Mouse (Mus musculus) erythroblast, embryonic 14.5 days (primary cell): ENCODE measurements around the gene Arhgdia. TPM values are rescaled to one million over a fixed set of nuclear protein-coding genes. Genes with fewer than 3 reads are reported as not detected.
"Not testable (repeated sequence)": the region's sequence is repeated elsewhere in the genome, so short reads cannot be mapped to it uniquely, and the experiment has no call there.

Experiments used
- H3K27me3 ChIP-seq: 2 replicates; pipeline ENCODE4 v1.6.1; 2012; ENCODE audit warnings: inconsistent platforms; ENCODE audit not compliant: control insufficient read depth
- H3K36me3 ChIP-seq: 2 replicates; pipeline ENCODE4 v1.6.1; 2012; ENCODE audit warnings: mild to moderate bottlenecking, inconsistent platforms; ENCODE audit not compliant: control insufficient read depth
- H3K4me1 ChIP-seq: 2 replicates; pipeline ENCODE4 v1.6.1; 2012; ENCODE audit warnings: inconsistent platforms; ENCODE audit not compliant: control insufficient read depth
- H3K4me3 ChIP-seq: replicated peaks from 2 replicates; pipeline ENCODE3; 2012; ENCODE audit warnings: moderate library complexity, mild to moderate bottlenecking, inconsistent platforms
- H3K9me3 ChIP-seq: 2 replicates; pipeline ENCODE4 v1.6.1; 2012; ENCODE audit warnings: low read length, inconsistent platforms, mixed read lengths; ENCODE audit not compliant: control insufficient read depth
- GATA1 ChIP-seq: IDR thresholded peaks from 2 replicates; pipeline ENCODE4 v1.6.1; 2012; ENCODE audit warnings: low read length, inconsistent platforms, mixed read lengths
- TAL1 ChIP-seq: IDR thresholded peaks from 3 replicates; pipeline ENCODE4 v1.6.1; 2012; ENCODE audit warnings: low read length, inconsistent platforms, mixed read lengths
- polyA plus RNA-seq: library from polyadenylated mRNA; stranded (reverse); fragments of >175 nt; gene quantifications from 2 replicates; pipeline ENCODE4 v1.2.3, GENCODE M21; 2012

Gene Arhgdia
- polyA plus RNA-seq, 1 experiment, result 52.3 TPM

DNA sequence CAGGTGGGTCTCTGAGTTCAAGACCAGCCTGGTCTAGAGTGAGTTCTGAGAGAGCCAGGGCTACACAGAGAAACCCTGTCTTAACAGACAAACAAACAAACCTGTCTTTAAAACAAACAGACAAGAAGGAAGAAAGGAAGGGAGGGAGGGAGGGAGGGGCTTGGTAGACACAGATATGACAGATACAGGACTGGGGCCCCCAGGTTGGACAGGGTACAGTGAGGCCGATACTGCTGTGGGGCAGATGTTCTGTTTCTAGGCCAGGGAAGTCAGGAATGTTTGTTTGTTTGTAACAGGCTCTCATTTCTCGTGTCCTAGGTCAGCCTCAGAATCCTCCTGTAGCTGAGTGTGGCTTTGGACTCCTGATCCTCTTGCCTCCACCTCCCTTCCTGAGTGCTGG lies 22.1 kb upstream of the Arhgdia start:
- Histone ChIP-seq H3K27me3 (peaks cover 9% of the 10 kb centered on the region), H3K4me3 (peak overlapping the region; percentile 33), H3K9me3 (no peaks in the 10 kb centered on the region), H3K4me1 (peaks cover 68% of the 10 kb centered on the region), H3K36me3 (peaks cover 76% of the 10 kb centered on the region)
- TF ChIP-seq TAL1 (no peak), GATA1 (no peak)

DNA sequence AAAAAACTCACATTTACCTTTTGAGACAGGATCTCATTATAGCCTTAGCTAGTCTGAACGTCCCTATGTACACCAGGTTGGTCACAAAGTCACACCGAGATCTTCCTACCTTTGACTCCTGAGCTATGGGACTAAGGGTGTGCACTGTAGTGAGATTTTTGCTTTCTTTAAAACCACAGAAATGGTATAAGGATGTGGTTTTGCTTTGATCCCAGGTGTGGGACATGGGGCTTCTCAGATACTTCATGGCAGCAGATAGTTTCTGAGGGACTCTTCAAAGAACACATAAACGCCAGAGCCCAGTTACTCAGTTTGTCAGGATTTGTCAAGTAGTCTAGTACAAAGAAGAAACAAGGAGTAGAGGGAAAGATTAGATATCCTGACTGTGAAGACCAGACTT lies 19.3 kb upstream of the Arhgdia start:
- Histone ChIP-seq H3K4me1 (peaks cover 80% of the 10 kb centered on the region), H3K9me3 (no peaks in the 10 kb centered on the region), H3K4me3 (no peak overlapping the region), H3K36me3 (peaks cover 75% of the 10 kb centered on the region), H3K27me3 (no peaks in the 10 kb centered on the region)
- TF ChIP-seq TAL1, result no peak
- no peak for TF ChIP-seq GATA1

DNA sequence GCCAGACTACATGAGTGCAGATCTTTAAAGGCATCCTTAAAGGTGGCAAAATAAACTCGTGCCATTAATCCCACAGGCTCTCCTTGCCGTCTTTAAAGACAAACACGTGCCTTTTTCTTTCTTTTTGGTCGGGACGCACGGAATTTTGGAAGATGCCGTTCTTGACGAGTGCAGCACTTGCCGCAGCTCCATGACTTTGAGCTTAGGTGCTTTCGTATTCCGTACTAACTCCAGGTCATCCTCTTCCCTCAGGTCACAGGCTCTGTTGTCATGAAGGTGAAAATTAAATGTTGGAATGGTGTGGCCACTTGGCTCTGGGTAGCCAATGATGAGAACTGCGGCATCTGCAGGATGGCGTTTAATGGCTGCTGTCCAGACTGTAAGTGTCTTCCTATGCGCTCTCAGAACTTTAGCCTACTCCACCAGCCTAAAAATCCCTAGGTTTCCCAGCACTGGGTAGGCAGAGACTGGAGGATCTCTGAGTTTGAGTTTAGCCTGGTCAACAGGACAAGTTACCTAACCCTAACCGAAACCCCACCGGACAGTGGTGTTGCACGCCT lies 17.6 kb upstream of the Arhgdia start:
- Histone ChIP-seq H3K4me3 (peak overlapping the region; percentile 97), H3K9me3 (no peaks in the 10 kb centered on the region), H3K4me1 (peaks cover 82% of the 10 kb centered on the region), H3K36me3 (peaks cover 75% of the 10 kb centered on the region), H3K27me3 (no peaks in the 10 kb centered on the region)
- no peak for TF ChIP-seq TAL1
- TF ChIP-seq GATA1, result no peak

DNA sequence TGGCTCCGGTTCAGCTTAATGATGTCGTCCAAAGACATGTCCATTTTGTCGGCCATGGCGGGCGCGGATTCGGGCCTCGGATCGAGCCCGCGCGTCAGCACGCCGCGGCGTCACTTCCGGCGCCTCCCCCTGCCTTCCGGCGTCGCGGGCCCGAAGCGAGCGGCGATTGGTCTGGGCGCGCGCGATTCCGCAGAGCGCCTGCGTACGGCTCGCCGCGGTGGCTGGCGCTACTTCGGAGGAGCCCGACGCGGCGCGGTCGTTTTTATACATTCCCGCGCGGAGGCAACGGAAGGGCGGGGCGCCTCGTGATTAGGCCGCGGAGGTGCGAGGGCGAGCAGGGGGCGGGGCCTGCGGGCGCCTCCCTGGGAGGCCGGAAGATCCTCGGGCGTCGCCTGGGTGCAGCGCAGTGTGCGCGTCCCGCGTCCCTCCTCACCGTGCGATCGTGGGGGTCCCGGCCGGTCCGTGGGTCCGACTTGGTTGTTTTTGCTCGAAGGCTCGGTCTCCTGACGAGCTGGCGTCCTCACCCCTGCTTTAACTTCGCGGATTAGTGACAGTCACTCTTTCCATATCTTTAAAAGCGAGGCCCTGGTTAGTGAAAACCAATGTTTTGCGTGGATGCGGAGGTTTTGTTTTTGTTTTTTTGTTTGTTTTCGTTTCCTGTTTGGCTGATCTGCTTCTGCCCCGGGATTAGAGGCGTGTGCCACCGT lies 17.0 kb upstream of the Arhgdia start, which contains the start of the genes Alyref and Anapc11:
Alyref (minus strand) TSS at position 83 of the 707 bp plus-strand sequence.
Anapc11 (plus strand) TSS at position 139 of the 707 bp plus-strand sequence.
- peaks cover 76% of the 10 kb centered on the region for H3K36me3 ChIP-seq
- H3K9me3 ChIP-seq, result no peaks in the 10 kb centered on the region
- H3K4me3 ChIP-seq, result peak within 1 kb of the TSS; percentile 97
- H3K4me1 ChIP-seq, result peaks cover 79% of the 10 kb centered on the region
- no peaks in the 10 kb centered on the region for H3K27me3 ChIP-seq
- TF ChIP-seq GATA1 (no peak), TAL1 (no peak)

DNA sequence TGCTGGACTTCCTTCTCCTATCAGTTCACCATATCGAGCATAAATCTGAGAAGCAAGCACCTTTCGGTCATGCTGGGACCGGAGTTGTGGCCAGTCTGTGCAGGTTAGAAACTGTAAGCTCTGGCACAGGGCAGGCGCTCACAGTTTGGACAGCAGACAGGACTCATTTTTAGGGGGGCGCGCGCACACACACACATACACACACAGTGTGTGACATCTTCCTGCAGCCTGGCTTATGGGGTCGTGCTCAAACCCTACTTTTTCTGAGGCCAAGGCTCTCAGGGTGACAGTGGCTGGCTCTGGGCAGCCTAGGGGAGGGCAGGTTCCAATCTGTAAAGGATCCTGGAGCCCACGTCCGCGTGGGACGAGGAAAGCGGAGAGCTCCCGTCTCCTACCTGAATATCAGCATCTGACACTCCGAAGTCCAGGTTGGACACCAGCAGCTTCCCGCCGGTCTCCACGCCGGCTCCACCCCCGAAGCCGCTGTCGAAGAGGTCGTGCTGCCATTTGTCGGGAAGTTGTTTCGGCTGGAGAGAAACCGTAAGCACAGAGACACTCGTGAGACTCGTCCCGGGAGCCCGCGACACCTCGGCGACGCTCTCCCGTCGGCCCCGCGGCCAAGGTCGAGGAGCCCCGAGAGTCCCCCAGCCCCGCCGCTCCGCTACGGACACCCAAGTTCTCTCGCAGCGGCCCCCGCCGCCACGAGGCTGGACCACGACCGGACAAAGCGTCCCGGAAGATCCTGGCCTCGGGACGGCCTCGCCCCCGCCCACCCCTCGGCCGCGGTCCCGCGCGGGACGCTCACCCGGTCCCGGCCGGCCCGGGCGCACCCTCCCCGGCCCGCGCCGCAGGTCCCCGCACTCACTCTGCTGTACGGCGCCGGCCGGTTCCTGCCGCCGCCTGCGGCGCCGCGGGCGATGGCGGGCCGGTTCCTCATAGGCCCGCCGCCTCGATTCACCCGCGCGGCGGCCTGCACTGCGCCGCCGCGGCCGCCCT lies 16.1 kb upstream of the Arhgdia start:
- Histone ChIP-seq H3K9me3 (no peaks in the 10 kb centered on the region), H3K36me3 (peaks cover 77% of the 10 kb centered on the region), H3K4me3 (peak overlapping the region; percentile 97), H3K27me3 (no peaks in the 10 kb centered on the region), H3K4me1 (peaks cover 73% of the 10 kb centered on the region)
- TF ChIP-seq GATA1, result no peak
- no peak for TF ChIP-seq TAL1

DNA sequence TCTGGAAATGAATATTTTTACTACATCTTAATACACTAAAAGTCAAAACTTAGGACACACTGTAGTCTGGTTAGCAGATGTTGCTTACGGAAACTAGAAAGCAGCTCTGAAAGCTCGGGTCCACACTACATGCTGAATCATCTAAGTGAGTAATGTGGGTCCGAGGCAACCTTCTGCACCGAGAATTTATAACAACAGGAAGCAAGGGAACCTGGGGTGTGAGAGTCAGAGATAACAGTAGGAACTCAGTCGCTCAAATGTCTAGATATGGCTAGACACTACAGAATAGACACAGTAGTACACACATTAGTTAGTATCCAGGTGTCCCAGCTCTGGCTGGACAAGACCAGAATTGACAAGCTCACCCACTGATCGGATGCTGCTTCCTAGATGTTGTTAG lies 7.1 kb upstream of the Arhgdia start:
- no peak overlapping the region for H3K4me3 ChIP-seq
- H3K4me1 ChIP-seq, result peaks cover 30% of the 10 kb centered on the region
- H3K27me3 ChIP-seq, result no peaks in the 10 kb centered on the region
- TF ChIP-seq TAL1 (no peak), GATA1 (no peak)
- H3K9me3 ChIP-seq, result peaks cover 3% of the 10 kb centered on the region; the same call in 1 of the 2 replicates
- peaks cover 94% of the 10 kb centered on the region for H3K36me3 ChIP-seq

DNA sequence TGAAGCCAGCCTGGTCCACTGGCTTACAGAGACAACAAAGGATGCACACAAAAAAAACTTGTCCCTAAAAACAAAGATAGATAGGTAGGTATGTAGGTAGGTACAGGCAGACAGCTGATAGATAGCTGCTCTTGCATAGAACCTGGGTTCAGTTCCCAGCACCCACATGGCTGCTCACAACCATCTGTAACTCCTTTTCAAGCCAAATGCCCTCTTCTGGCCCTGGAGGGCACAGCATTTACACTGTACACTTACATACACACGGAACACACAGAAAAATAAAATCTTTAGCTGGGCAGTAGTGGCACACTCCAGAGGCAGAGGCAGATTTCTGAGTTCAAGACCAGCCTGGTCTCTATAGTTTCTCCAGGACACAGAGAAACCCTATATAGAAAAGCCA lies 2.5 kb upstream of the Arhgdia start:
- Histone ChIP-seq H3K4me3 (no peak overlapping the region), H3K9me3 (peaks cover 3% of the 10 kb centered on the region; the same call in 1 of the 2 replicates), H3K4me1 (peaks cover 40% of the 10 kb centered on the region), H3K36me3 (peaks cover 64% of the 10 kb centered on the region), H3K27me3 (no peaks in the 10 kb centered on the region)
- TF ChIP-seq TAL1 (no peak), GATA1 (no peak)

DNA sequence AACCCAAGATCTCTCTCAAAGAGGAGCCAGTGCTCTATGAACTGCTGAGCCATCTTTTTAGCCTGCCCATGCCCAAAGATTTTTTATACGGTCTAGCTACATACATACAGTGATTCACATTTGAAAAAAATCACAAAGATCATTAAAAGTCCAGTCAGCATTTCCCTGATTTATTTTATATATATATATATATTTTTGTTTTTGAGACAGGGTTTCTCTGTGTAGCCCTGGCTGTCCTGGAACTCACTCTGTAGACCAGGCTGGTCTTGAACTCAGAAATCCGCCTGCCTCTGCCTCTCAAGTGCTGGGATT lies 1.5 kb upstream of the Arhgdia start:
- H3K27me3 ChIP-seq, H3K4me3 ChIP-seq, H3K9me3 ChIP-seq: not testable (repeated sequence)
- peaks cover 45% of the 10 kb centered on the region for H3K4me1 ChIP-seq
- peaks cover 64% of the 10 kb centered on the region for H3K36me3 ChIP-seq

DNA sequence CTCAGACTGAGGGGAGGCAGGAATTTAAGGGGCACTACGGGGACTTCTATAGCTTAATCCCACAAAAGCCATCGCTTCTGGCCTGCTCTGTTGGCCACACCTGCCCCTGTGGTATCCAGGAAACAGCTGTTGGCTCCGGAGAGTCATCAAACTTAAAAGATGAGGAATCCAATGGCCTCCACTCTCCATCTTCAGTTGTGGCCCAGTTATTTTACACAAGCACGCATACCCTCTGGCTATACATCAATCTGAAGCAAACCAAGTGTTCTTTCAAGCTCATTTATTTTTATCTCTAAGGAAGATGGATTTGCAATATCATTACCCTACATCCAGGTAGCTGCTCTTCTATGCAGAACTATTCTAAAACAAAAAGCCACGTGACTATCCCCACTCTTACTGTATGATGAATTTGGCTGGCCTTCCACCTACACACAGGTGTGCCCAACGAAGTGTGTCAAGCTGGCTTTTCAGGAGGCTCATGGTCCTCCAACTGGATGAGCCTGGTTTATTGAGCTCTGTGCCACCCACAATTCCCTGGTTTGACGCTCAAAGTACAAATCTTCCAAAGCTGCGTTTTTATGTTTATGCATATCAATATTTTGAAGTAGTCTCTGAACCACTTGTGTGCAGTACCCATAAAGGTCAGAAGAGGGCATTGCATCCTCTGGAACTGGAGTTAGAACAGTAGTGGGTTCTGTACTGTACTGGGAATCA lies 1.0 kb upstream of the Arhgdia start:
- peaks cover 46% of the 10 kb centered on the region for H3K4me1 ChIP-seq
- H3K4me3 ChIP-seq, result peak overlapping the region; percentile 90
- peaks cover 64% of the 10 kb centered on the region for H3K36me3 ChIP-seq
- peaks cover 3% of the 10 kb centered on the region; the same call in 1 of the 2 replicates for H3K9me3 ChIP-seq
- no peaks in the 10 kb centered on the region for H3K27me3 ChIP-seq
- TF ChIP-seq TAL1, result no peak
- no peak for TF ChIP-seq GATA1
